Mouse (Mus musculus) midbrain, embryonic 11.5 days (tissue): ENCODE measurements around the gene Slc17a1. TPM values are rescaled to one million over a fixed set of nuclear protein-coding genes. Genes with fewer than 3 reads are reported as not detected.

ENCODE experiments used
- ATAC-seq: fragments of 200-750 bp; cut with Nextera tagmentation; 2 replicates; pipeline ENCODE4 v1.8.0; 2017; ENCODE audit warnings: moderate TSS enrichment, moderate library complexity; ENCODE audit not compliant: low FRiP score
- DNase-seq: peaks from one replicate; pipeline ENCODE4 v3.0.0; 2015; ENCODE audit warnings: low spot score; ENCODE audit errors: missing footprints
- H3K27ac ChIP-seq: fragments of 300-500 bp; sonication (generic); 2 replicates; pipeline ENCODE4 v1.5.1; 2014; ENCODE audit warnings: low read depth, low read length
- H3K27me3 ChIP-seq: fragments of 300-500 bp; sonication (generic); 2 replicates; pipeline ENCODE4 v1.6.1; 2014; ENCODE audit warnings: mild to moderate bottlenecking, low read length, moderate library complexity, mixed read lengths; ENCODE audit not compliant: control insufficient read depth, insufficient read depth
- H3K36me3 ChIP-seq: fragments of 300-500 bp; sonication (generic); 2 replicates; pipeline ENCODE4 v1.6.1; 2014; ENCODE audit warnings: mild to moderate bottlenecking, low read length, moderate library complexity, mixed read lengths; ENCODE audit not compliant: control insufficient read depth, insufficient read depth
- H3K4me1 ChIP-seq: fragments of 300-500 bp; sonication (generic); 2 replicates; pipeline ENCODE4 v1.6.1; 2014; ENCODE audit warnings: low read length; ENCODE audit not compliant: control insufficient read depth, insufficient read depth
- H3K4me2 ChIP-seq: fragments of 300-500 bp; sonication (generic); 2 replicates; pipeline ENCODE4 v1.6.1; 2014; ENCODE audit warnings: mild to moderate bottlenecking, moderate library complexity
- H3K4me3 ChIP-seq: fragments of 300-500 bp; sonication (generic); 2 replicates; pipeline ENCODE4 v1.5.1; 2014; ENCODE audit warnings: low read depth, low read length
- H3K9ac ChIP-seq: fragments of 300-500 bp; sonication (generic); 2 replicates; pipeline ENCODE4 v1.6.1; 2014; ENCODE audit warnings: low read length
- H3K9me3 ChIP-seq: fragments of 300-500 bp; sonication (generic); 2 replicates; pipeline ENCODE4 v1.6.1; 2016; ENCODE audit warnings: low read length; ENCODE audit not compliant: control insufficient read depth
- WGBS: fragments of 180-500 bp; shearing (Covaris S2); extraction: QIAGEN DNeasy Blood & Tissue Kit; methylation state at CpG from one replicate; pipeline ENCODE4 v1.1.7; 2014; 5-methylcytosine and 5-hydroxymethylcytosine counted together
- microRNA-seq: library from miRNA; unstranded; fragments of <30 nt; microRNA quantifications from one replicate; pipeline ENCODE4, GENCODE M21; 2017
- polyA plus RNA-seq: library from polyadenylated mRNA; unstranded; fragments of >200 nt; fragmentation: Nextera tagmentation; extraction: Ambion mirVana; gene quantifications from 2 replicates; pipeline ENCODE4 v1.2.1, GENCODE M21; 2014

Slc17a1 gene
- polyA plus RNA-seq, 1 experiment from 2014 or later = 0.08 TPM

DNA sequence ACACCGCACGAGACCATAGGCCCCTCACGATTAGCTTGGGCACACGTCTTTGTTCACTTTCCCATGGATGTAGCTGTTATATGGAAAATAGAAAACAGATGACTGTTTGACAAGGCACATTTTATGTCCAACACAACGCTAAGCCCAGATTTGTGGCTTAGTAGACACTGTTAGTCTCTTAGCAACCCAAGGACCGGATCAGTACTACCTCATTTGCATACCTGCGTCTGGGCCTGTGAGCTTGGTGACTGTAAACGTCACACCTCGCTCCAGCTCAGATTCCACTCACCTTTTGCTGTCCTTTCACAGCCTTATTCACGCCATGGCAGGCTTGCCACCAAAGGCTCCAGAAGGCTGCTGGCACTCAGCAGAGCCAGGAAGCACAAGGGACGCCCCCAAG lies 63.4 kb downstream of the Slc17a1 start:
- WGBS = 74% methylated on average over 11 of the region's 11 CpGs
- H3K36me3 ChIP-seq = no peaks in the 10 kb centered on the region
- DNase-seq (no peak), ATAC-seq (no peak)
- H3K4me1 ChIP-seq = peaks cover 2% of the 10 kb centered on the region; the same call in 1 of the 2 replicates
- H3K9ac ChIP-seq = no peak overlapping the region
- no peaks in the 10 kb centered on the region for H3K27me3 ChIP-seq
- no peak overlapping the region for H3K27ac ChIP-seq
- no peak overlapping the region for H3K4me3 ChIP-seq
- H3K4me2 ChIP-seq = no peak overlapping the region
- no peaks in the 10 kb centered on the region for H3K9me3 ChIP-seq

GRCm38 (mm10) chr13:23933421-23934210 lies 66.1 kb downstream of the Slc17a1 start, which contains the start of gene Hist1h2ba:
Hist1h2ba (minus strand) TSS chr13:23934156.
- DNase-seq (no peak), ATAC-seq (no peak)
- H3K4me2 ChIP-seq = no peak within 1 kb of the TSS
- H3K4me3 ChIP-seq = no peak within 1 kb of the TSS
- no peak within 1 kb of the TSS for H3K27ac ChIP-seq
- H3K27me3 ChIP-seq = no peaks in the 10 kb centered on the region
- H3K36me3 ChIP-seq = no peaks in the 10 kb centered on the region
- WGBS = 92% methylated on average over 36 of the region's 39 CpGs
- no peak within 1 kb of the TSS for H3K9ac ChIP-seq
- no peaks in the 10 kb centered on the region for H3K4me1 ChIP-seq
- no peaks in the 10 kb centered on the region for H3K9me3 ChIP-seq

DNA sequence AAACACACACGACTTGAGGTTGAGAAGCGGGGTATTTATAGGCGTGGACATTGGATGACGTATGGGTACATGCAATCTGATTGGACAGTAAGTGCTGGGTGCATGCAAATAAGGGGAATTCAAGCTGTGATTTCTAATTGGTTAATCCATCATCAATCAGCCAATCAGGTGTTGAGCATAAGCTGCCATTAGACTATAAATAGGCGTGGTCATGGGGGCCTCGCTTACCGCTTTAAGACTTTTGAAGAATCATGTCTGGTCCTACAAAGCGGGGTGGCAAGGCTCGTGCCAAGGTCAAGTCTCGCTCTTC lies 66.6 kb downstream of the Slc17a1 start, which contains the start of gene Hist1h2aa:
TSS of gene Hist1h2aa (plus strand) at position 252 of the 310 bp plus-strand sequence.
- Histone ChIP-seq H3K27me3 (no peaks in the 10 kb centered on the region), H3K4me1 (no peaks in the 10 kb centered on the region), H3K9me3 (no peaks in the 10 kb centered on the region), H3K9ac (no peak within 1 kb of the TSS), H3K4me2 (no peak within 1 kb of the TSS), H3K36me3 (no peaks in the 10 kb centered on the region), H3K4me3 (no peak within 1 kb of the TSS), H3K27ac (no peak within 1 kb of the TSS)
- no peak for DNase-seq
- 92% methylated on average over 10 of the region's 10 CpGs for WGBS
- no peak for ATAC-seq

GRCm38 (mm10) chr13:23938699-23939098 lies 71.1 kb downstream of the Slc17a1 start:
- Histone ChIP-seq H3K4me3 (no peak overlapping the region), H3K9me3 (no peaks in the 10 kb centered on the region), H3K36me3 (no peaks in the 10 kb centered on the region), H3K4me1 (no peaks in the 10 kb centered on the region), H3K27ac (no peak overlapping the region), H3K27me3 (no peaks in the 10 kb centered on the region), H3K4me2 (no peak overlapping the region), H3K9ac (no peak overlapping the region)
- DNase-seq (no peak), ATAC-seq (no peak)
- 89% methylated on average over 1 of the region's 1 CpGs for WGBS

- H3K9me3 ChIP-seq = no peaks in the 10 kb centered on the region
- no peak overlapping the region for H3K4me3 ChIP-seq
- no peak overlapping the region for H3K9ac ChIP-seq
- DNase-seq (no peak), ATAC-seq (no peak)
- no peak overlapping the region for H3K27ac ChIP-seq
- no peak overlapping the region for H3K4me2 ChIP-seq
- H3K27me3 ChIP-seq = no peaks in the 10 kb centered on the region
- no peaks in the 10 kb centered on the region for H3K4me1 ChIP-seq
- WGBS = 52% methylated on average over 6 of the region's 6 CpGs
- H3K36me3 ChIP-seq = no peaks in the 10 kb centered on the region
These were observed 72.7 kb downstream of the Slc17a1 start for GRCm38 (mm10) chr13:23940291-23940690.

DNA sequence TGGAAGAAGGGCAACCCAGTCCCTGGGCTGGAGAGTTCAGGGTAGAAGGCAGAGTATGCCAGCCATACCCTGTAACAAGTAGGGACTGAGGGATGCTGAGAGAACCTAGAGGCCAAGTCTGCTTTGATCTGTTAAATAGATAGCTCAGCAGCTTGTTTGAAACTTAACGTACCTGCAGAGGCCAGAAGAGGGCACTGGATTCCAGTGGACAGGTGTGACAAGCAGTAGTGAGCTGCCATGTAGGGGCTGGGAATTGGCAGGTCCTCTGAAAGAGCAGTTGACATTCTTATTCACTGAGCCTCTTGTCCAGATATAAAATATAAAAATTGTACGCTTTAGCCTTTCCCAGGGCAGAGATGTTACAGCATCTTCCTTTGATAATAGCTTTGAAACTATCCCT lies 75.3 kb downstream of the Slc17a1 start:
- H3K27me3 ChIP-seq = no peaks in the 10 kb centered on the region
- no peaks in the 10 kb centered on the region for H3K36me3 ChIP-seq
- H3K27ac ChIP-seq = no peak overlapping the region
- H3K4me2 ChIP-seq = no peak overlapping the region
- H3K4me3 ChIP-seq = no peak overlapping the region
- 63% methylated on average over 2 of the region's 2 CpGs for WGBS
- H3K9ac ChIP-seq = no peak overlapping the region
- no peaks in the 10 kb centered on the region for H3K9me3 ChIP-seq
- ATAC-seq (no peak), DNase-seq (no peak)
- H3K4me1 ChIP-seq = no peaks in the 10 kb centered on the region

Small RNA genes within 50 kb of the gene (microRNA-seq; reads per million reads assigned to microRNA genes)
- gene Gm44344 = not detected

Other genes with a start within 250 kb of the Slc17a1 start
- 1.6 and 1.7 TPM in 2 replicates for gene Hist1h2be, start 246.6 kb upstream of the Slc17a1 start, polyA plus RNA-seq
- 24.8 and 28.9 TPM in 2 replicates for gene Hist1h1e, start 245.2 kb upstream of the Slc17a1 start, polyA plus RNA-seq
- gene Hist1h2ac, start 183.8 kb upstream of the Slc17a1 start, polyA plus RNA-seq = 0.83 and 1.1 TPM in 2 replicates
- 25.3 and 25.7 TPM in 2 replicates for gene Hist1h2bc, start 183.6 kb upstream of the Slc17a1 start, polyA plus RNA-seq
- not detected in 2 replicates for gene Hist1h1t, start 171.9 kb upstream of the Slc17a1 start, polyA plus RNA-seq
- 5.3 and 6.4 TPM in 2 replicates for gene Hist1h4c, start 169.3 kb upstream of the Slc17a1 start, polyA plus RNA-seq
- 2.7 and 3.3 TPM in 2 replicates for gene Hfe, start 156.9 kb upstream of the Slc17a1 start, polyA plus RNA-seq
- gene Hist1h1c, start 128.9 kb upstream of the Slc17a1 start, polyA plus RNA-seq = 13.5 and 14.0 TPM in 2 replicates
- 8.6 and 9.2 TPM in 2 replicates for gene Hist1h3c, start 122.1 kb upstream of the Slc17a1 start, polyA plus RNA-seq
- 2.1 and 2.4 TPM in 2 replicates for gene Hist1h2bb, start 121.0 kb upstream of the Slc17a1 start, polyA plus RNA-seq
- 42.8 and 57.5 TPM in 2 replicates for gene Hist1h2ab, start 116.6 kb upstream of the Slc17a1 start, polyA plus RNA-seq
- gene Hist1h3b, start 115.5 kb upstream of the Slc17a1 start, polyA plus RNA-seq = 7.5 and 13.2 TPM in 2 replicates
- gene Hist1h4b, start 110.7 kb upstream of the Slc17a1 start, polyA plus RNA-seq = 3.9 and 5.5 TPM in 2 replicates
- 0.49 and 0.55 TPM in 2 replicates for gene Hist1h4a, start 106.5 kb upstream of the Slc17a1 start, polyA plus RNA-seq
- gene Hist1h3a, start 105.4 kb upstream of the Slc17a1 start, polyA plus RNA-seq = 3.0 and 5.1 TPM in 2 replicates
- 3.5 and 3.7 TPM in 2 replicates for gene Hist1h1a, start 104.1 kb upstream of the Slc17a1 start, polyA plus RNA-seq
- not detected in 2 replicates for gene Trim38, start 97.8 kb upstream of the Slc17a1 start, polyA plus RNA-seq
- gene Slc17a2, start 60.8 kb upstream of the Slc17a1 start, polyA plus RNA-seq = not detected in 2 replicates
- gene Slc17a3, start 28.3 kb upstream of the Slc17a1 start, polyA plus RNA-seq = not detected in 2 replicates
- gene Slc17a4, start 47.3 kb downstream of the Slc17a1 start, polyA plus RNA-seq = not detected in 2 replicates
- not detected in 2 replicates for gene Hist1h2ba, start 66.4 kb downstream of the Slc17a1 start, polyA plus RNA-seq
- gene Hist1h2aa, start 66.7 kb downstream of the Slc17a1 start, polyA plus RNA-seq = not detected in 2 replicates
- gene Scgn, start 123.5 kb downstream of the Slc17a1 start, polyA plus RNA-seq = 0.56 TPM in 1 of 2 replicates, not detected in the other